Mouse (Mus musculus): ENCODE measurements around the gene Slc6a4.
A peak's percentile ranks its signal among the peaks of the same experiment; 100 is the strongest.

The Slc6a4 gene

GRCm38 (mm10) chr11:76997916-76998704 is at the start of gene Slc6a4:
Gene Slc6a4, plus strand, starts transcription at chr11:76998603.
- no peak for DNase-seq (ENCODE audit: low spot score)

DNA sequence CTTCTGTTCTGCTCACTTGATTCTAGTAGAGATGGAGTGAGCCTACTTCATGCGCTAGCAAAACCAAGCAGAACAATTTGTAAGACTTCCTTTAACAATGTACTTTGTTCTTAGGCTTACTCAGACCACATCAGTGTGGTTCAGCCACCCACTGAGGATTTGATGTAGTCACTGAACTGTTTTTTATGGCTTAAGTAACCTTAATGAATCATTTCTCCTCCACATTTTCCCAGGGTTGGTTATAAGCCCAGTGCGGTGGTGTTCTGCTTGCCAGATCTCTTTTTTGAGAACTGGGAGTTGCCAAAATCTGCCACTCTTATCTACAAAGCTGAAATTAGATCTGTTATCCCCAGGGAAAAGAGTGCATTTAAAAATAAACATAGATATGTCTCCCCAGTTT is 44.9 kb upstream of the Slc6a4 start:
- no peak for DNase-seq (ENCODE audit: low spot score)

DNA sequence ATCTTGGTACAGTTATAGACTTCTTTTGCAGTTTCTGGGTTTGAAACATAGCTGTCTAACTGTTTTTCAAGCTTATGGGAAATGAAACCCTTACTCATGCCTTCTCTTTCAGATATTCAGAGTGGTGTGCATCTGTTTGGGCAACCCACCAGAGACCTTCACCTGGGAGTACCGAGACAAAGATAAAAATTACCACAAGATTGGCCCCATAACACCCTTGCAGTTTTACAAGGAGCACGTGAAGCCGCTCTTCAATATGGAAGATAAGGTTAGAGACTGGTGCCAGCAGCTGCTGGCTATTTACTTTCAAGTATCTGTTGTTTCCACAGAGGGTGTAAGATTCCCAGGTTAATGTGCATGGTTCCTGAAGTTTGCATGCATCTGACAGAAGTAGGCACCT is 32.7 kb upstream of the Slc6a4 start:
- DNase-seq (ENCODE audit: low spot score): no peak

DNA sequence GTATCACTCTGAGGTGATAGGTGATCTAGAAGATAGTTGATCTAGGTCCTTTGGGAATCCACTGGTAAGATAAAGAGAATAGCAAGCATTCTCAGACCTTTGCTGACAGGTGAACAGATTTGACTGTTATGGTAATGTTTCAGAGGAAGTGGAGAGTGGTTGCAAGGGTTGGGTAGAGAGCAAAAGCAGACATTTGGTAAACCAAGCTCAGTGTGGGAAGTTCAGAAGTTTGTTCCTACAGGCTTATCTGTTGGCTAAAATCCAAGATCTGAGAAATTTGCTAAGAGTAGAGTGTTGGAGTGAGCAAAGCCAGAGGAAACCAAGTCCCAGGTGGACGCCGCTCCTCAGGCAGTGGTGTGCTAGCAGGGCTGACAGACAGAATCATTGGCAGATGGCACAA is 28.1 kb upstream of the Slc6a4 start:
- DNase-seq (ENCODE audit: low spot score): no peak

- DNase-seq (ENCODE audit: low spot score): no peak
Observed at GRCm38 (mm10) chr11:76974680-76975319, 23.6 kb upstream of the Slc6a4 start.

- DNase-seq (ENCODE audit: low spot score): no peak
Observed at GRCm38 (mm10) chr11:76981570-76982141, 16.7 kb upstream of the Slc6a4 start.

- no peak for DNase-seq (ENCODE audit: low spot score)
Observed at GRCm38 (mm10) chr11:76982415-76982814, 16.0 kb upstream of the Slc6a4 start.

GRCm38 (mm10) chr11:76983641-76984040 is 14.8 kb upstream of the Slc6a4 start:
- no peak for DNase-seq (ENCODE audit: low spot score)

- DNase-seq (ENCODE audit: low spot score): no peak
Observed at GRCm38 (mm10) chr11:76984173-76984572, 14.2 kb upstream of the Slc6a4 start.

DNA sequence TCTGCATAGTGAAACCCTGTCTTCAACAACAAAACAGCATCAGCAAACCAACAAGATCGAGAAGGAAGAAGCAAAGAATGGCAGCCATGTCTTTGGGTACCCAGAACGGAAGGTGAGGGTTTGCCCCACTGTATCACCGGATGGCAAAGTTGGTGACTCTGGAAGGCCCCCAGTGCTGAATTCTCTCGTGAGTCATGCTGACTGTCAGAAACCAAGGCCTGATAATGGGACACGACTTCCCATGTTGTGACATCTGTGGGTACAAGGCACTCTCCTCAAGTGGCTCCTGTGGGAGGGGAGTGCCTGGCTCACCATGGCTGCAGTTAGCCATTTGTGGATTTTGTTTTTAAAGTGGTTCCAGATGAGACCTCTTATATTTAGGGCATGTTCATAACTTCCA is 7.6 kb upstream of the Slc6a4 start:
- no peak for DNase-seq (ENCODE audit: low spot score)

GRCm38 (mm10) chr11:76992886-76993285 is 5.5 kb upstream of the Slc6a4 start:
- DNase-seq (ENCODE audit: low spot score): no peak

- no peak for DNase-seq (ENCODE audit: low spot score)
Observed at GRCm38 (mm10) chr11:76995966-76996672, 2.3 kb upstream of the Slc6a4 start.

- peak; percentile 24 for DNase-seq (ENCODE audit: low spot score)
Observed at GRCm38 (mm10) chr11:76997305-76997704, 1.1 kb upstream of the Slc6a4 start.

GRCm38 (mm10) chr11:76998705-76999226 is 363 bp downstream of the Slc6a4 start:
- DNase-seq (ENCODE audit: low spot score): no peak

GRCm38 (mm10) chr11:77000741-77001140 is 2.3 kb downstream of the Slc6a4 start:
- no peak for DNase-seq (ENCODE audit: low spot score)

DNA sequence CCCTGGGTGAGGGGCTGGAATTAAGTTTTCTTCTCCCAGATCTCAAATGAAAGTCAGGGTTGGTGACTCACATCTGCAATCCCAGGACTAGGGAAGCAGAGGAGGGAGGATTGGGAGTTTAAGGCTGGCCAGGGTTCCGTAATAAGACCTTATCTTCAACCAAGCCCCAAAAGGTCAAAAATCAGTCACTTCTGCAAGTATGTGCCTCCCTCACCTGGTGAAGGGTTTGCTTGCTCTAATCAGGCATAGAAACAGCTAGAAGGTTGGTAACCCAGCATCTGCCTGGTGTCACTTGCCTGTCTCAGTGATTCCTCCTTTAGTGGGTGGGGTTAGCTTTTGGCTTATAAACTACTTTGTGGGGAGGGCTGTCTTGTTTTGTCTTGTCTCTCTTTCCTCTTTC is 4.0 kb downstream of the Slc6a4 start:
- no peak for DNase-seq (ENCODE audit: low spot score)

DNA sequence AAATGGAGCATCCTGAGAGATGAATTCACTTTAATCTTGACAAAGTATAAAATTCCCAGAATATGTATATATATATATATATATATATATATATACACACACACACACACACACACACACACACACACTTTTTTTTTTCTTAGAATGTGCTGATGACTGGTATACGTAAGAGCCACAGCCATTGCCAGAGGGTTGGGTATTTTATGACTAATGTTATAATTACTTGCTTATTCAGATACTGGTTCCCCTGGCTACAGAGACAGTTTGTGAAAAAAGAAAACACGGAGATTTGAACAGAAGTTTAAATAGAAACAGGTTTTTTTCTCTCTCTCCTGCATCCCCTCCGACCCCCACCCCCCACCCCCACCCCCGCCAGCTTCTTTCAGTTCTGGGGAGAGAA is 7.5 kb downstream of the Slc6a4 start:
- DNase-seq (ENCODE audit: low spot score): no peak

GRCm38 (mm10) chr11:77006616-77007015 is 8.2 kb downstream of the Slc6a4 start:
- no peak for DNase-seq (ENCODE audit: low spot score)

DNA sequence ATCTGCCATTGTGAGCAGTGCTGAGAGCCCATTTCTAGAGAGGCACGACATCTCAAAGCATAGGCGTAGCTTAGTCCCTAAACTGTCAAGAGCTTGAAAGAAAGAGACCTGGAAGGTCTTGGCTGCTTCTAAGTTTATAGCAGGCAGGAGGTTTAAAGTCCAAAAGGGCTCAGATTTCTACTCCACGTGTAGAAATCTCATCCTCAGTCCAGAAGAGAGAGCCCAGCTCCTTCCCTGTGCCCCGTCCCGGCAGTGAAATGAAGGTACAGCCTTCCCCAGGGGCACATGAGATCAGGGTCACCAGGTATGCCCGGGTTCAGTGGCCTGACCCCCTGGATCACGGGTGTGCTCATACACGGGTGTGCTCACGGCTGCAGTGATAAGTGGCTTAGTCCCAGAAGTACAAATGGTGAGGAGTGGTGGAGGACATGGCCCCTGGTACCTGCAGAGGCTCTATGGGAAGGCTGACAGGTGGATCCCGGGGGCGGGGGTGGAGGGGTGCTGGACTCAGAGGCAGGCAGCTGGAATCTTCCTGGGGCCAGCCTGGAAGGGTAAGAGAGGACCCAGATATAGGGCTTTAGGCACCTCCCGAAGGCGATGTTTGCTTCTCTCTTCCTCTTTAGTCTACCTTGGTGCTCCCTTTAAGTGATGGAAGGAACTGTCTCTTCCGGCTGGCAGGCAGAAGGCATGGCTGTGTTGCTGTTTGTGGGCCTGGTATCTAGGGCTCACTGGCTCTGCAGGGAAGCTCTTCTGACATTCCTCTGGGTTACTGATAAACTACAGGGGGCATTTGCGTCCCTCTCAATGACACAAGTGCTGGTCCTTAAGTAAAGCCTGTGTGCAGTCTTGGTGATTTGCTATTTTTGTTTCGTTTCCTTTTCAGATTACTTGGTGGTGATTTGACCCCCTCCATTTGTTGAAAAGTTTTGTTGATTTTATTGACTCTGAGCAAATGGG is 10.9 kb downstream of the Slc6a4 start:
- no peak for DNase-seq (ENCODE audit: low spot score)

- no peak for DNase-seq (ENCODE audit: low spot score)
Observed at GRCm38 (mm10) chr11:77010762-77011475, 12.5 kb downstream of the Slc6a4 start.

DNA sequence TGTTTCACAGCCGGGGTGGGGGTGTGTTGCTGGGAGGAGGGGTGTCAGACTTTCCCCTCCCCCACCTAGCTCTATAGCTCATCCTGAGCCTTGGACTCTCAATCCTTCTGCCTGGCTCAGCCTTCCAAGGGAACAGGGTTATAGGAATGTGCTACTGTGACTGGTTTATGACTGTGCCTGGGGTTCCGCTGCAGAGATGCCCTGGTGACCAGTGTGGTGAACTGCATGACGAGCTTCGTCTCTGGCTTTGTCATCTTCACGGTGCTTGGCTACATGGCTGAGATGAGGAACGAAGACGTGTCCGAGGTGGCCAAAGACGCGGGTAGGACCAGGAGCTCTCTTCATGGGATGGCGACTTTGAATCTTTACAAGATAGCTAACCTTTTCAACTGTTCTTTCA is 19.6 kb downstream of the Slc6a4 start:
- no peak for DNase-seq (ENCODE audit: low spot score)

Data from urinary bladder, postnatal 10 days (tissue).